Mouse (Mus musculus) thymus, postnatal 36 days (tissue): ENCODE results near the gene Sept5.

ENCODE experiments used
- DNase-seq, 2 experiments: peaks; one replicate each; pipeline ENCODE4 v3.0.0; 2022; ENCODE audit warnings: mixed read lengths in 2 of 2

Gene Sept5

GRCm38 (mm10) chr16:18632059-18632458 lies 2.3 kb upstream of the Sept5 start:
- no peak for DNase-seq

DNA sequence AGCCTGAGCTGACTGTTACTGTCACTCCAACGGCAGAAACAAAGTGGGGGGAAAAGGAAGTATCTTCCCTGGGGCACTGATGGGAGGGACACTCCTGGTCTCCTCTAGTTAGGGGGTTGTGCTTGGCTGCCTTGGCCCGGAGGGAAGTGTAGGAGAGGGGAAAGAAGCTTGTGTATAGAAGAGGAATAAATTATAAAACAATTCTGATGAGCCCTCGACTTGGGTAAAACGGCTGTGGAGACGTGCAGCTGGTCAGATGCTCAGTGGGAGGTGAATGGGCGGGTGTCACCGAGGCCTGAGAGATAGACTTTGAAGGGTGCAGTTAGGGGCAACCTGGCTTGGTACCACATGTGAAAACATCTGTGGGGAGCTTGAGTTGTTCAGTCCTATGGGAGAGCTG lies 1.4 kb upstream of the Sept5 start:
- no peak for DNase-seq

DNA sequence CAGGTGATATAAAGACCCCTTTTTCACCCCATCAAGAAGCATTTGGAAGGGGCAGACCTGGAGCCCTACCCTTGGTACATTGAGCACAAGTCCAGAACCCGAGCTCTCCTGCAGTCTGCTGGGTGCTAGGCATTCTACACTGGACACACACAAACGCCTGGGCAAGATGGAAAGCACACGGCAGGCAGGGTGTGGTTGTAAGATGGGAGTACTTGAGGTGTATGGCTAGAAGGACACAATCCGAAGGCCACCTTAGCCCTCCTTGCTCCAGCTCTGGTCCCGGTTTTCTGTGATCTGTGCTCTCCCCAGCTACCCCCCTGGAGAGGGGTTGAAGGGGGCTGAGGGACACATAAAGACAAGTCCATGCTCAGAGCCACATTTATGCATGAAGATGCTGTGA lies 537 bp upstream of the Sept5 start:
- no peak for DNase-seq

GRCm38 (mm10) chr16:18628948-18629340 lies 810 bp downstream of the Sept5 start:
- no peak for DNase-seq

- no peak for DNase-seq
Observed at GRCm38 (mm10) chr16:18628206-18628947, 1.4 kb downstream of the Sept5 start.

DNA sequence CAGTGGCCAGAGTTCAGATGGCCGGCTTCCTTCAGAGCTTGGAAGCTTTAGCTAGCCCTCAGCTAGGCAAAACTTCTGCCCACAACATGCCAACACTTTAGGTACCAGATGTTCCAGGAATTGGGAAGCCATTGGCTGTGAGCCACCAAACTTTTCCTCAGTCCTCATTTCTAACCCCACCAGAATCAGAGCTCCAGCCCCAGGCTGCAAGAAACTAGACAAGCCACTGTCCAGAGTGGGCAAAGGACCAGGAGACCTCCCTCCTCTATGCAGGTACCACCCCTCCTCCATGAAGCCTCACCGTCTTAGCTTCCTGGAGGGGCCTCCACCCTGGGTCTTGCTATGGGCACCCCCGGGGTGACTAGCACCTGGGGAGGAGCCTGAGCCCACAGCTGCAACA lies 2.6 kb downstream of the Sept5 start:
- DNase-seq: peak in 1 of 2 experiments; percentile 14

- DNase-seq: peak; percentile 82 to 83
Observed at GRCm38 (mm10) chr16:18626376-18626878, 3.3 kb downstream of the Sept5 start, which contains the start of gene Gm49601. Gene Gm49601 (minus strand): TSS chr16:18626427.

DNA sequence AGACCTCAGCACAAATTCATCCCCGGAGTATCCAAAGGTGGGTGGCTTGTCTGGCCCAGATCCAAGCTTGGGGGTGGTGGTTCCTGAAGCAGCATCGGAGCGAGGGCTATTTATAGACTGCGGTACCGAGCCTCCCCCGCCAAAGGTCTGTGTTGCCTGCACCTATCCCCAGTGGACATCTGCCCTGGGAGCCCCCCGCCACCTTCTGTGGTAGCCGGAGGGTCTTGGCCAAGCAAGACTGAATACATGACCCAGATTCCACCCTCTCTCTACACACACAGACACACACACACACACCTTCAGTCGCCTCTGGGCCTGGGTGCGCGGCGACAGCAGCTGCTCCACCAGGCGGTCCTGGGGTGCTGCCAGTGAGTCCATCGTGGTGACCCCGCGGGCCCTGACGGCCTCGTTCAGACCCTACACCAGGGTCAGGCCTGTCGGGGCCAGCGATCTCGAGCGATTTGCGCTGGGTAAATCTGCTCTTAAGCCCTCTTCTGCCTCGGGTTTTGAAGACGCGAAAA lies 3.9 kb downstream of the Sept5 start:
- DNase-seq: no peak

DNA sequence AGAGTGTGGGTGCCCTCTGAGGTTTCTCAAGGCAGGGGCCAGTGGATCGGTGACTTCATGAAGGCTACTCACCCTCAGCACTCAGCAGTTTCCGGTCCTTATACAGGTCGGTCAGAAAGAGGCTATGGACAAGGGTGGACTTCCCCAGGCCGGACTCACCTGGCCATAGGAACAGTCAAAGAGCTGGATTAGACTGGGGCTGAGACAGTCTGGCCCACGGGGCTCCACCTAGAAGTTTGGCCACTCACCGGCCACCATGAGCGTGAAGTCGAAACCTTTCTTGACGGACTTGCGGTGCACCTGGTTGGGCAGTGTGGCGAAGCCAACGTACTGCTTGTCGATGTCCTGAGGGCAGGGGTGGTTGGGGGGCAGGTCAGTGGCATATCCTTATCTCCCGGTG lies 4.7 kb downstream of the Sept5 start:
- no peak for DNase-seq

GRCm38 (mm10) chr16:18624641-18625040 lies 5.1 kb downstream of the Sept5 start:
- DNase-seq: no peak

- DNase-seq: no peak
Observed at GRCm38 (mm10) chr16:18623751-18624540, 5.8 kb downstream of the Sept5 start.

GRCm38 (mm10) chr16:18622916-18623750 lies 6.6 kb downstream of the Sept5 start:
- no peak for DNase-seq

DNA sequence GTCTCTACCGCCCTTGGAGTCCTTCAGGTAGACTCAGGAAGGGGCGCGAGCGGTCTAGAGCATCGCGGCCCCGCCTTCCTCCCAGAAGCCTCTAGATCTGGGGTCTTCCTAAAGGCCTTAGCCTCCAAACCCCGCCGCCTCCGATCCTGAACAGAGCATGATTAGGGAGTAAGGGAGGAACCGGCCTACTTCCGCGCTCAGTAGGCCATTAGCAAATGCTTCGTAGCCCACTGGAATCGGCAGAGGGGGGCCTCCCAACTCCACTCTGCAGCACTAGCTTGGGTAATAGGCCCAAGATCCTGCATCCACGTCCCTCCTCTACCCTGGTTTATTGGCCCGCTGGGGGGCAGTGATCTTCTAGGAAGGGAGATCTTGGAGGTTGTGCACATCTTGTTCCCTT lies 7.7 kb downstream of the Sept5 start, which contains the start of gene Gp1bb:
Gp1bb (minus strand) TSS at position 385 of the 400 bp plus-strand sequence.
- no peak for DNase-seq

DNA sequence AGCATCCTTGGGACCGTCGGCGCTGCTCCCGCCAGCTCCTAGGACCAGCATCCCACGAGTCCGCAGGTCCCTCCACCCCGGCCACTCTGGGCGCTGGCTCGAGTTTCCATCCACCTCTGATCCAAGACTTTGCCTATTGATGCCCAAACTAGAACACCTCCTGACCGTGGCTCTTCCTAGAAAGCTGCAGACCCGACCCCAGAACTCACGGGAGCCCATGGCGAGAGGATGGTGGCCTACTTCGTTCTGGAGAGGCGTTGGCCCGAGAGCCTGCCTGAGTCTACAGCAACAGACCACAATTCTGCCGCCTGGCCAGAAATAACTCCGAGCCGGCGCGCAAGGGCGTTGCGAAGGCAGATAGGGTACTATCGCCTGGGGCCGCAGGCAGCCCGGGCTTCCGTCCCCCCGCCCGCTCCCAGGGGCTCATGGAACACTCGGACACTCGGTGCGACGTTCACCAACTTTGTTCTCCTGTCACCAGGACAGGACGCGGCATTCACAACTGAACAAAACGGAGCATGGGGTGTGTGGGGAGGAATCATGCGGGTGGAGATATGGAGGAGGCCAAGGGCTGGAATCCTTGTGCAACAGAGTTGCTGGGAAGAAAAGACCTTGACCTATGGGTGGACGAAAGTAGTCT lies 8.3 kb downstream of the Sept5 start:
- DNase-seq: no peak

DNA sequence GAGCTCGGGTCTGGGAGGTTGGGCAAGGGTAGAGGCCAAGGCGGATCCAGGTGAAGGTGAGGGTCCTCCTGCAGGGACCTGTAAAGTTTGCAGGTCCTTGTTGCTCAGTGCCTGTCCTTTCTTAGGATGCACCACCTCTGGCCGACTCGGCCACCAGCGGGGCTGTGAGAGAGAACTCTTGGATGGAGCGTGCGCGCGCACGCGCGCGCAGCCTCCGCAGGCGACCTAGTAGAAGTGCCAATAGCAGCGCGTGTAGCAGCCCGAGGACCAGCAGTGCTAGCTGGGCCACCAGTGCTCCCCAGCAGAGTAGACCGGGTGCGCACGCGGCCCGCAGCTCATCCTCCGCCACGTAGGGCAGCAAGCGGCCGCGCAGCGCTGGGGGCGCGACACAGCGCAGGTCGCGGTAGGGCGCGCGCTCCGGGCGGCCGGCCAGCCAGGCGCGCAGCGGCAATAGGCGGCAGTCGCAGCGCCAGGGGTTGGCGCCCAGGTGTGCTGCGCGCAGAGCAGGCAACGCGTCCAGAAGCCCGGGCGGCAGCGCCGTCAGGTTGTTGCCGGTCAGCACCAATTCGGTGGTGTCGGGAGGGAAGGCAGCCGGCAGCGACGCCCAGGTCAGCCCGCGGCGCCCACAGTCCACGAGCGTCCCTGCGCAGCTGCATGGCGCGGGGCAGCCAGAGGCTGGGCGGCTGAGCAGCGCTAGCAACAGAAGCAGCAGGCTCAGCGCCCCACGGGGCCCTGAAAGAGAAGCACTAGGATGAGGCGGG lies 9.0 kb downstream of the Sept5 start:
- DNase-seq: peak in 1 of 2 experiments; percentile 8

DNA sequence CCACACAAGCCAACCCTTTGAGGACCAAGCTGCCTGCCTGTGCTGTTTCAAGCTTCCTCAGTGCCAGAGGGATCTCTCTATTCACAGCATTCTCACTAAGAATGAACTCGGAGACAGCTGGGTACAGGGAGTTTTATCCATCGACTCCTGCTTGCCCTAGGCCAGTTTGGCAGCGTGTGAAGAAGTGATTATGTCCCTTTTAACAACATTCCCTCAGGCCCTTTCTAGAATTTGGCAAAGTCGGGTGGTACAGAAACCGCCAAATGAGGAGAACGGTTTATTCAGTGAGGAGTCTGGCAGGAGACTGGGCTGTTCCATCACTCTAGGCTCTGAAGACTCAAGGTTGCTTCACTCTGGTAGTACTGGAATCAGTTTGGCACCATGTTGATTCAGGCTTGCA lies 9.6 kb downstream of the Sept5 start:
- no peak for DNase-seq

GRCm38 (mm10) chr16:18619110-18619509 lies 10.6 kb downstream of the Sept5 start:
- DNase-seq: no peak

- no peak for DNase-seq
Observed at GRCm38 (mm10) chr16:18618297-18618696, 11.5 kb downstream of the Sept5 start.

DNA sequence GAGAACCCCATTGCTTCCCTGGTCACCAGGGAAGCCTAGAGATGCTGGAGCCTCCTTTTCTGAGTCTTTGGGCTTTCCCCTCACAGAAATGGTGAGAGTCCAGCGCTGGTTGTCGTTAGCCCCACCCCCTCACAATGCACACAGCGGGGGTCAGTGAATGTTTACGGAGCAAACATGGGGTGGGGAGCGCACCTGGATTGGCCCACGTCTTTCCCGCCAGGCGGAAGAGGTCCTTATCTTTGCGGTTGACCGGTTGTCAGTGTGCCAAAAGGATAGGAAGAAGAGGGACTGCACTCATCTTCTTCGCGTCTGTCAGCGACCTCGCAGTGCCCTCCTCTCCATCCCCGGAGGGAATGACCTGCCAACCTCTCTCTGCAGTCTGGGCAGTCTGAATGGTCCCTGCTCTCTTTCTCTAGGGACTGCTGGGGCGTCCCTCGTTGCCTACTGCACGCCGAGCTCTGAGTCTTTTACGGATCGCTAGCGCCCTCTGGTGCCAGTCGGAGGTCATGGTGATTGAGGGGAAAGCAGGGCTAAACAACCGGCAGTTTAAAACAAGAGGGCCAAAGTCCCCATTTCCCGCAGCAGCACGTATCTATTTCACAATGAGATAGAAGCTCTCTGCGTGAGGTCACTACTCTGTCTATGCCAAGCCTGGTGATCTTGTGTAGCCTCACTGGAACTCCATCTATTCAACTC lies 12.2 kb downstream of the Sept5 start:
- peak; percentile 81 to 86 for DNase-seq

DNA sequence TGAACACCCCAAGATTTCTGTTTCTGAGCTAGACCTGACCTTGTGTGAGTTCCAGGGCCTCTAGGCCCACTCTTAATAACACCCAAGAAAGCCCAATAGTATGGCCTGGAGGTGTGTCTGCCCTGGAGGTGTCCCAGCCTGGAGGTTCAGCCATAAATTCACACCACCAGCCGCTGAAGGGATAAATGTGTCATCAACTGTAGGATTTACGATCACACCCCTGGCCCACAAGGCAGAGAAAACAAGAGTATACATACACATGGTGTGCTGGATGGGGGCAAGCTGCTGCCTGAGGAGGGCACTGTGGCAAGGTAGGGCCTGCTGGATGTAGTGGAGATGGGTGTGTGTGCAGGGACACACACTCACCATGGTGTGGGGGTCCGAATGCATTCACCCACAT lies 16.5 kb downstream of the Sept5 start:
- DNase-seq: no peak

- DNase-seq: no peak
Observed at GRCm38 (mm10) chr16:18611752-18612151, 18.0 kb downstream of the Sept5 start.
